Mouse (Mus musculus) kidney, adult 18-20 months (tissue): ENCODE data around the gene Ndufb3.
"Not testable (repeated sequence)": the region's sequence is repeated elsewhere in the genome, so short reads cannot be mapped to it uniquely, and the experiment has no call there.

ENCODE experiments used
- DNase-seq: peaks from one replicate; pipeline ENCODE4 v3.0.0; 2021

Ndufb3 gene

DNA sequence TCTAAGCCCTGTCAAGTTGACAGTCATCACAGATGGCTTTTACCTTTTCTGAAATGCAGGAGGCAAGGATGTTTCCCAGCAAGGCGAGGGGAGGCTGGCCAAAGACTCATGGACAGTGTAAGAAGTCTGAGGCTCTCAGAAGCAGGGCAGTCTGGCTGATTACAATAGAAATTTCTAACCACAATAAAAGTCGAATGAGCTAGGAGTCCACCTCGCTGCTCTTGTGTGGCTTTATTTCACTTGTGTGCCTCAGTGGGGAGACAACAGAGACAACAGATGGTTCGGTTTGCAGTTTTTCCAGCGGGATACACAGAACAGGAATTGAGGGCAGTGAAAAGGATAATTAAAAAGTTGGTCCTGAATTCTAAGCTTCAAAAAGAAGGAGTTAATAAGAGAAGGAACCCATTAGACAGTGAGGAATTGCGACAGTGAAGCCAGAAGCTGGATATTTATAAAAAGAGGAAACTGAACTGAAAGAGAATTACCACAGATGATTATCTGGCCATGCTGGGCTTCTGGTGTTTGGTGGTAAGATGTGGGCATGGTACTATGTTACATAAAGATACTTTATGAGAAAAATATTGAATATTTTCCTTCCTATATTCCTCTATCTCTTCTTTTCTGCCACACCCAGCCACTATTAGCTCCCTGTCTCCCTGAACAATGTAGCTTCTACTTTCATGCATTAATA is 31.9 kb downstream of the Ndufb3 start:
- DNase-seq: no peak

DNA sequence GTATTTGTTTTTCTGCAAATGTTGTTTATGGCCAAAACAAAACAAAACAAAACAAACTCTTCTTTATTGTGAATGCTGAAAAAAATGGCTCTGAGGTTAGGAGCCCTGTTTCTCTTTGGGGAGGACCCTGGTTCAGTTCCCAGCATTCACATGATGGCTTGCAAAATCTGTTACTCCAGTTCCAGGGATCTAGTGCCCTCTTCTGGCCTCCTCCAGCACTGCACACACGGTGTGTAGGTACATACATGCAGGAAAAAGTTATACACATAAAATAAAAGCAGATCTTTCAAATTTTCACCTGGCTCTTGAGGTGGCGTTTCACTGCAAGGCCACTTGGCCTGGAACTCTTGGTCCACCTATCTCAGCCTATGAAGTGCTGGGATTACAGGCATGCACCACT is 32.6 kb downstream of the Ndufb3 start:
- no peak for DNase-seq

DNA sequence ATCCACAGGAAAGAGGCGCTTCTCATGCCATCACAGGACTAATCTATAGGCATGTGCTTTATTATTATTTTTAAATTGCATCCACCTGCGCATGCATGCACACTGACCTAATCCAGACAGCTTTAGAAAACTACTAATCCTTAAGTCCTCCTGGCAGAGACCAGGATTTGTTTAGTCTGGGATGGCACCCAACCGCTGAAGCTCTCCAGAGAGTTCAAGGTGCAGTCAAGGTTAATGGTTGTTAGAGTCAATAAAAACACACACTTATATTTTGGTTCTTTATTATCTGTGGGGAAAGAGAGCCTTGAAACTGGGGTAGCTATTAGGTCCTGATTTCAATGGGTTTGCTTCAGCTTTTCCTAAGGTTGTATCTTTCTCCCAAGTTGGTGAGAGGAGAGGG is 35.1 kb downstream of the Ndufb3 start:
- no peak for DNase-seq

DNA sequence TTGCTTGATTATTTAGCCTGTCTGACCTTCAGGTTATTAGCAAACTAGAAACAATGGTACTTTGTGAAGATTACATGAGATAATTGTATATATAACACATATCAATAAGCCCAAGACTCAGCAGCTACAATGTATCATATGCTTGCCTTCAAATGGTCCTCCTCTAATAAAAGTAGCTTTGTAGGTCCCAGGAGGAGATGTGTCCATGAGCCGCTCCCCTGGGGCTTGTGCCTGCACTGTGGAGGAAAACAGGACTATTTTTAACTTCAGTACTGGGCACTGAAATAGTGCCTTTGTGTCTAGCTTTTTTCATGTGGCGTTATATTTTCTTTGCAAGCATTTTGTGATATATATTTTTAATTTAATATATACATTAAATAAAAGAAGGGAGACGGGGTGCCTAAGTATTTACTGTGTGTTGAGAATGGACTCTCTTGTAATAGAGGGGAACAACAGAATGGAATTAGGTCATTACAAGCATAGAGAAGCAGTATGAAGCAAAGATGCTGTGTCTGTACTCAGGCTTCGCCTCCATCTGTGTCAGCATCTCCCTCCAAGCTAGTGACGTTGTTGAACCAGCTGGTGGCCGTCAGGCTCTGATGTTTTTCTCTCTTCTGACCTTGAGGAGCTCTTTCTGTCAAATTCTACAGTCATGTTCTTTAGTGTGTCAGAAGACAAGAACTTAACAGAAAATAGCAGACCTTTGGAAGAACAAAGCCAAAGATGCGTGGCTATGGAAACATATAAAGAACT is 36.0 kb downstream of the Ndufb3 start:
- DNase-seq: no peak

DNA sequence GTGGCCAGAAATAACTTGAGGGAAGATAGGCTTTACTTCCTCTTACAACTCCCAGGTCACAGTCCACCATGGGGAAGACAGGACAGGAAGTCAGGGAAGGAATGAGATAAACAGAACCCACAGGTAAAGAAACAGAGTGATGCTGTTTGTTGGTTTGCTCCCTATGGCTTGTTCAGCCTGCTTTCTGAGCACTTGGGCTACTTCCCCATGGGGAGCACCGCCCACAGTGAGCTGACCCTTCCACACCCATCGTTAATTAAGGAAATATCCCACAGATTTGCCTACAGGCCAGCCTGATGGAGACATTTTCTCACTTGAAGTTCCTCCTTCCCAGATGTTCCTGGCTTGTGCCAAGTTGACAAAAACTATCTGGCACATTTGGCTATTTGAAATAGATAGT is 42.7 kb downstream of the Ndufb3 start:
- not testable (repeated sequence) for DNase-seq
